Mouse (Mus musculus) cerebellum, adult 18-20 months (tissue): ENCODE results near the gene Olfr1215.
"Not testable (repeated sequence)": the region's sequence is repeated elsewhere in the genome, so short reads cannot be mapped to it uniquely, and the experiment has no call there.

ENCODE experiments used
- DNase-seq, 2 experiments: peaks; one replicate each; pipeline ENCODE4 v3.0.0; 2021

The Olfr1215 gene

GRCm38 (mm10) chr2:89006873-89007272, at the start of gene Olfr1215:
TSS of gene Olfr1215 (minus strand) at chr2:89006973.
- DNase-seq: no peak

GRCm38 (mm10) chr2:89031965-89032364, 25.2 kb upstream of the Olfr1215 start, which contains the start of gene Olfr1217:
TSS of gene Olfr1217 (minus strand) at chr2:89032065.
- DNase-seq: no peak

DNA sequence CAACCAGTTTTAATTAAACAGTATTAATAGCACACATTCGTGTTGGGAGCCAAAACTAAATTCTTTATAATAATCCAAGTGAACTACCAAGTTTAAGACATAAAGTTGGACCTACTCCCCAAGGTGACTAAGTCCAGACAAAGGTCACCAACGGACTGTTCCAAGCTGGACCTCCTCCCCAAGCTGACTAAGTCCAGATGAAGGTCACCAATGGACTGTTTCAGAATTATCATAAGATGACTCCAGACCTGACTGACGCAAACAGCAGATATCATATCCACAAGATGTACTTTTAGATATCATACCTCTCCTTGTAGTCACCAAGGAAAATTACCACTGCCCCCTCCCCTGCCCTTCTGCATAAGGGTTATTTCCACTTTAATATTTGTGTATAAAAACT, 14.7 kb upstream of the Olfr1215 start:
- not testable (repeated sequence) for DNase-seq

GRCm38 (mm10) chr2:89018240-89018639, 11.5 kb upstream of the Olfr1215 start, which contains the start of gene Olfr1216:
TSS of gene Olfr1216 (minus strand) at chr2:89018340.
- no peak for DNase-seq

- DNase-seq: no peak
Measured at GRCm38 (mm10) chr2:88992553-88992952, 14.2 kb downstream of the Olfr1215 start, which contains the start of gene Olfr1214. TSS of gene Olfr1214 (minus strand) at chr2:88992653.

- DNase-seq: no peak
Measured at GRCm38 (mm10) chr2:88980181-88980580, 26.6 kb downstream of the Olfr1215 start, which contains the start of gene Gm13762. TSS of gene Gm13762 (minus strand) at chr2:88980281.

- DNase-seq: no peak
Measured at GRCm38 (mm10) chr2:88953669-88954068, 53.1 kb downstream of the Olfr1215 start, which contains the start of gene Olfr1212. TSS of gene Olfr1212 (plus strand) at chr2:88953969.
